Mouse (Mus musculus) monocyte, adult 2 months (primary cell): Measurements from ENCODE around the gene D17H6S53E.
"Not testable (repeated sequence)": the region's sequence is repeated elsewhere in the genome, so short reads cannot be mapped to it uniquely, and the experiment has no call there.

ENCODE experiments used
- DNase-seq, 2 experiments: peaks; one replicate each; pipeline ENCODE4 v3.0.0; 2022; ENCODE audit warnings: low spot score in 2 of 2, low read depth in 1 of 2

Gene D17H6S53E

DNA sequence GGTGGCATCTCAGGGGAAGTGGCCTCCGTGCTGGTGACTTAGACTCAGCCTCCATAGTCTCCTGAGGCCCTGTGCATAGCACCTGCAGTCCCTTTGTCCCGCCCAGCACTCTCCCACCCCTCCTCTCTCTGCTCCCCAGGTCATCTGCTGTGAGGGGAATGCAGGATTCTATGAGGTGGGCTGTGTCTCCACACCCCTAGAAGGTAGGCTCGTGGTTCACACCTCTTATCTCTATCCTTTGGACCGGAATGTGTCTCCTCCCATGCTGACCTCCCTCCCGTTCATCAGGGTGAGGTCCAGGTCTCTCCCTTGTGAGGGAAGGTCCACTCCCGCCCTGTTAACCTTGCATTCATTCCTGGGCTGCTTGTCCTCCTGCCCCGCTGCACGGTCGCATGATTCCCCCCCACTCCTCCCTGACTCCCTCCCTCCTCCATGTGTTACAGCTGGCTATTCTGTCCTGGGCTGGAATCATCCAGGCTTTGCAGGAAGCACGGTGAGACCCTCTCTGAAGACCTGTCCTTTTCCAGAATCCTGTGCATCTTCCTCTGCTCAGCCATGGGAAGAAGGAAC, 25.9 kb upstream of the D17H6S53E start:
- DNase-seq: no peak

- DNase-seq: no peak
These were observed 25.0 kb upstream of the D17H6S53E start for GRCm38 (mm10) chr17:35101161-35101560.

- no peak for DNase-seq
These were observed 23.9 kb upstream of the D17H6S53E start for GRCm38 (mm10) chr17:35102299-35102698.

DNA sequence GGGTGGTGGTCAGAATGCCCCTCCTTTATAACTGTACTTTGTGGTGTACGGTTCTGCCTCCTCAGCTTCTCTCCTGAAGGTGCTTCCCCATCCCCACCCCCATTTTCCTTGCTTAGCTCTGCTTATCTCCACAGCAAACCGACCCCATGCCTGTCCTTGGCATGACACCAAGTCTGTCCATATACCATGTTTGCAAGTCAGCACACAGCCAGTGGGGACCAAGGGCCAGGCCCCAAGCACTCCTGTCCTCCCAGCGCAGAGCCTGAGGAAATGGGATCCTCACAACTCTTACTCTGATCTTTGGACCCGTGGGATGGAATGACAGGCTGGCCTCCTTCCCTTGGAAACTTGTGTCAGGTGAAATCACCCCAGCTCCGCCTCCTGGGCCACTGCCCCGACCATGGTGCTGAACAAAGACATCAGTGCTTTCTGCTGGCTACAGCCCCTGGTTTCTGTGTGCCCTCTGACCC, 22.9 kb upstream of the D17H6S53E start:
- DNase-seq: no peak

DNA sequence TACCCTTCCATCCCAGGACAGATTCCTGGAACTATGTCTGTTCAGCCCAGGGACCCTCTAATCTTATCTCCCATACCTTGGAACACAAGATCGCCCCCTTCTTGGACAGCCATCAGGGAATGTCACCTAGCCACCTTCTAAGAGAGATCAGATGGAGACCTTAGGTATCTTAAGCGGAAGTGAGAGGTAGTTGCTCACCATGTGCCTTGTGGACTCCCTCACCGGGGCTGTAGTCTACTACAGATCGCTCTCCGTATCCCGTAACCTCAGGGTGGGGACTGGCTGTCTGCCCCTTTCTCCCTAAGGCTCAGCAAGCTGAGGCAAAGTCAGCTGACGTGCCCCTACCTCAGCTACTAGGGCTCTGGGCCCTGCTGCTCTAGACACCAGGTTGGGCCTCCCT, 22.1 kb upstream of the D17H6S53E start:
- no peak for DNase-seq

DNA sequence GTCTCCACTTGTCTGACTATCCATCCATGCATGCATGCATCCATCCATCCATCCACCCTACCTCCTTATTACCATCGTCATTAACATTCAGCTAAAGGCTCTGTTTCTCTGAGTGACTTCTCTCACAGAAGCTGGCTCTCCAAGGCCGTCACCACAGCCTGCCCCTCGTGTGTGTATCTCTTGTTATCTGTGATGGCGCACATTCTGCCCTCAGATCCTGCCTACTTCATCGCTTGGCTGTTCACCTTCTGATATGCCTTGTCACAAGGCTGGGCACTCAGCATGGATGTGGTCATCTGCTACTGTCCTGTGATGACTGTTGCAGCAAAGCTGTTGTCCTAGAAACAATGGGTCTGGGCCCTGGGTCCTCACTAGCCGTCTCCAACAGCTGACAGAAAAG, 21.4 kb upstream of the D17H6S53E start:
- no peak for DNase-seq

GRCm38 (mm10) chr17:35105740-35106389, 20.3 kb upstream of the D17H6S53E start:
- DNase-seq: no peak

DNA sequence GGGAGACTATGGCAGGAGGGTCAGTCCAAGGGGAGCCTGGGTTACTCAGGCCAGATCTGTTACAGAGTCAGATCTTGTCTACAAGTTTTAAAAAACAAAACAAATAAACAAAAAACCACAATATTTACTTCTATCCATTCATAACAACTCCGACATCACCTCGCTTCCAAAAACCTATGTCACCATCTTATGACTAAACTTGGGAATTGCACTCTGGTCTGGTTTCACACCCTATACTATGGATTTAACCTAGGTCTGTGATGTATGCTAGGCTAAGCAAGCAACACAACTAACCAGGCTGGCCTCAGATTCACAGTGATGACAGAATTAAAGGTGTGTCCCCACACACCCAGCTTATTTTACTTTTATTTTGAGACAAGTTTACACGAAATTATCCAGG, 19.7 kb upstream of the D17H6S53E start:
- DNase-seq: no peak

DNA sequence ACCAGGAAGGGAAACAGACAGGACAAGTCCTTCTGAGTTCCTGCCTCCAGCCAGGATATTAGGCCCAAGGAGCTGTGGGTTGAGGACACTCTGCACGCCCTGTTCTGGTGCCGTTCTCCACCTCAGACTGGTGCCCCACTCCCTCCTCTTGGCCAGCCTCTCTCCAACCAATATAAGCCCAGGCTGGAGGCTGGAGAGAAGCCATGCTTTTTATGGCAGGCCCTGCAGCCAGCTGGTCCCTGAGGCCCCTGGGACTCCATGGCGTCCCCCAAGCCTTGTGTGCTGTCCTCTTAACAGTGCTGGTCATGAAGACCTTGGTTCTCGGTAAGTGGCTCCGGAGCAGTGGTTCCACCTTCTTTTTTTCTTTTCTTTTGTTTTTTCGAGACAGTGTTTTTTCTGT, 18.1 kb upstream of the D17H6S53E start, which contains the start of gene Ly6g5c:
Ly6g5c (plus strand) TSS at position 183 of the 400 bp plus-strand sequence.
- DNase-seq: no peak

DNA sequence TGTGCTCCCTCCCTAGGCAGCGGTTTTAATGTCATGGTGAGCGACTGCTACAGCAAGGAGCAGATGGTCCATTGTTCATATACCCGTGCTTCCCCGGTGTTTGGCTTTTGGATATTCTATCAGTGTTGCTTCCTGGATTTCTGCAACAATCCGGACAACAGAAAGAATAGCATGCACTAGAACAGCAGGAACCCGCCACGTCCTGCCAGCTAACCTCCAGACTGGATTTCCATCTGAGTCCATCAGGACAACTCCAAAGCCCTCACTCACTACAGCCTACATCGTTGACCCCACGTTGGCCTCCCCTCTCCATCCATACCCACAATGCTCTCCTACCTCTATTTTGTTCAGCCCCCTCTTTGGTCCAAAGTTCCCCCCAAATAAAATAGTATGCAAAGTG, 14.4 kb upstream of the D17H6S53E start:
- no peak for DNase-seq

DNA sequence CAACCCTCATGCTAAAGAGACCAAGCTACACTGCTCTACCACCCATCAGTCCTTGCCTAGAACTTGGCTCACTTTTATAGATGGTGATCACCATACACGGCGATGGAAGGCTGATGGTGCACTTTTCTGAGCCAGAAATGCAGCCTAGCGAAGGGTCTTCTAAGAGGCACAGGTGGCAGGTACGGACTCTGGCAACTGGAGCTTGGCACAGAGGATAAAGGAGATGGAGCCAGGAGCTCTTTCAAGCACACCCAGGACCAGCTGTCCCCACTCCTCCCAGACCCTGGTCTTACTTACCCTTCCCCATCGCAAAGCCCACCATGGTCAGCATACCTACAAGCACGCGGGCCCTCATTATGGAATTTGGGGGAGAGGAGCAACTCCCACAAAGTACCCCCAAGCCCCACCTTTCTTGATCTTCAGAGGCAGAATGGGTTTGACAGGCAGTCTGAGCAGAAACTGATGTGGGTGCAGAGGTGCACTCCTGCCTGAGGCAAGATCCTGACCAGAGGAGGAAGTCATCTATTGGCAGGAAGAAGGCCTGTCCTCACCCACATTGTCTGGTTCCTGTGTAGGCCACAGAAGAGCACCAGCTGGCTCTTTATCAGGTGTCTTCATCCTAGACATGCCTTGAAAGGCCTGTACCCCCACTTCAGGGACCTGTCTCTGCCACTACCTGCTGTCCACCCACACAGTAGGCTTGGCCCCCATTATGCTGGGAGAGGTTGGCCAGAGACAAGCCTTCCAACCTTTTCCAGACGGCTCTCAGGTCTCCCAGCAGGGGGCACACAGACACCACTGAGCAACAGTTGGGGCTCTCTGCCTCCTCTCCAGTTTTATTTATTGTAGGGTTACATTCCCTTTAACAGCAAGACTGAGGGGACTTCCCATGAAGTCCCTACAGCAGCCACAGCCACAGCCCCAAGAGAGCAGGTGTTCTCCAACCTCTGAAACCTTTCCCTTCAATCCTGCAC, 10.8 kb upstream of the D17H6S53E start, which contains the start of gene Ly6g5b:
Ly6g5b (minus strand) TSS at position 383 of the 974 bp plus-strand sequence.
- no peak for DNase-seq

- no peak for DNase-seq
These were observed 5.4 kb upstream of the D17H6S53E start for GRCm38 (mm10) chr17:35120745-35121142.

GRCm38 (mm10) chr17:35121143-35121799, 4.9 kb upstream of the D17H6S53E start, which contains the start of gene Gpank1:
Gene Gpank1, plus strand, starts transcription at chr17:35121455.
- peak; percentile 92 to 93 for DNase-seq

DNA sequence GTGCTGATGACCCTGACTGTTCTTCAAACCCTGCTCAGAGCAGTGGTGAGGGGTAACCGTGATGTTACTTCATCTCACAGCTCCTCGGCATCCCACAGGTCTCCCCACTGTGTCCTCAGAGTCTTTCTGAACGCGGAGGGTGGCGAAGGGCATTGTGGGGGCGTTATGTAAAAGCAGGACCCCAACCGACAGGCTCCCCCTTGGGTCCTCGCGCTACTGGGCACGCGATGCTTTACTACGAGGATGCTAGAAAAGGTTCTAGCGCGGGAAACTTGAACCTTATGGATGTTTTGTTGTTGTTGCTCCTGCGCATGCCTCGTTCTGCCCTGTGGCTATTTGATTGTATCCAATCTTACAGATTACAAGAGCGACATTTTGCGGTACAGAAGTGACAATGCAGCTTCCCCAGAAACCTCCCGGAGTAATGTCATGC, 4.3 kb upstream of the D17H6S53E start, which contains the start of gene Csnk2b:
Csnk2b (minus strand) TSS at position 183 of the 433 bp plus-strand sequence.
- DNase-seq: no peak

DNA sequence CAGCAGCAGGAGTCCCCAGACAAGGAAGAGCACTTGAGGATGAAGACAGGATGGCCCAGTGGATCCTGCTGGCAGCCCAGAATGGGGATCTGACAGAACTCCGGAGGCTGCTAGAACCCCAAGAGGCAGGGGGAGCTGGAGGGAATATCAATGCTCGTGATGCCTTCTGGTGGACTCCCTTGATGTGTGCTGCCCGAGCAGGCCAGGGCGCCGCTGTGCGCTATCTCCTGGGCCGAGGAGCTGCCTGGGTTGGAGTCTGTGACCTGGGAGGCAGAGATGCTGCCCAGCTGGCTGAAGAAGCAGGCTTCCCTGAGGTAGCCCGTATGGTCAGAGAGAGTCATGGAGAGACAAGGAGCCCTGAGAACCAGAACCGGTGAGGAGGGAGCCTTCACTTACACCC, 2.9 kb upstream of the D17H6S53E start:
- not testable (repeated sequence) for DNase-seq

GRCm38 (mm10) chr17:35124261-35124896, 1.8 kb upstream of the D17H6S53E start:
- not testable (repeated sequence) for DNase-seq

DNA sequence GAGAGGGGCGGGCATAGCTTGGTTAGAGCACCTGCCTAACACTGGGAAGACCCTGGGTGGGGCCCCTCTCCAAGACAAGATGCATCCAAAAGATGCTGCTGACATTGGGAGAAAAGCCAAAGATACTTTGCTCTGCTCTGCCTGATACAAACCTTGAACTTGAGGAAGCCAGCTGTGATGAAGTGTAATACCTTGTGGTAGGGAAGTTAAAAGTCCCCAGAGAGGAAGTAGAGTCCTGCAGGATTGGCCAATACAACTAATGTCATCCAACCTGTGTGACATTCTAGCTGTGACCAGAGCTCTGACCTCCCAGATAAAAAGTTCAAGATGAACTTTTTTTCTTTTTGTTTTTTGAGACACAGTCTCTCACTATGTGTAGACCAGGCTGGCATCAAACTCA, 1.1 kb upstream of the D17H6S53E start:
- DNase-seq: no peak

DNA sequence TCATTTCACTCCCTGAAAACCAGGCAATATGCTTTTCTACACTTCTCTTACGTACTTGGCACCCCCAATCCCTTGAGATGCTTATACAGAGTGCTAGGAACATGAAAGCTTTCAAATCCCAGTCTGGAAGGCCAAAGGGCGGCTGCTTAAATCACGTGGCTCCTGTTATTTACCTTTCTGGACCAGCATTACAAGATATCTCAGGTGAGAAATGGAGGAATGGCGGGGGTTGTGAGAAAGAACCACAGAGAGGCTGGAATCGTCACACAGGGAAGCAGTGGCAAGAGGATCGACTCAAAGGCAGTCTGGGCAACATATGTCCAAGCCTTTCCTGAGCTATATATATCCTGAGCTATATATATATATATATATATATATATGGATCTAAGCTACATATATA, 595 bp upstream of the D17H6S53E start:
- DNase-seq: no peak

GRCm38 (mm10) chr17:35127017-35127416, 844 bp downstream of the D17H6S53E start:
- DNase-seq: no peak

DNA sequence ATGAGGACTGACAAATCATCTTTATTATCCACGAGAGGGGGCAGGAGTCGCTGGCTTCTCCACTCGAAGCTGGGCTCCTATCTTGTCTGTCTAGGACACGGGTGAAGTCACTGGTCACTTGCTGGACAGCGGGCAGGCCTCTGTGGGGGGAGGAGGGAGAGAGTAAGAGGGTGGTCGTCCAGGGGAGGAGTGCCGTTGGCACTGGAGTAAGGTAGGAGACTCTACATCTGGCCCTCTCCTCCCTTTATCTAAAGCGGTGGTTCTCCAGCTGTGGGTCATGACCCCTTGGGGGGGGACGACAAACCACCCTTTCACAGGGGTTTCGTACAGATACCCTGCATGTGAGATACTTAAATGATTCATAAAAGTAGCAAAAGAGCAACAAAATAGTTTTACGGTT, 2.8 kb downstream of the D17H6S53E start:
- no peak for DNase-seq
